Mouse (Mus musculus): Measurements from ENCODE around the gene Arvcf. TPM values are rescaled to one million over a fixed set of nuclear protein-coding genes. Genes with fewer than 3 reads are reported as not detected.

Arvcf gene
- 14.0 and 16.5 TPM in 2 replicates for total RNA-seq (2014; fragmentation: Nextera tagmentation)
- total RNA-seq (2017) = 14.3 and 19.4 TPM in 2 replicates

DNA sequence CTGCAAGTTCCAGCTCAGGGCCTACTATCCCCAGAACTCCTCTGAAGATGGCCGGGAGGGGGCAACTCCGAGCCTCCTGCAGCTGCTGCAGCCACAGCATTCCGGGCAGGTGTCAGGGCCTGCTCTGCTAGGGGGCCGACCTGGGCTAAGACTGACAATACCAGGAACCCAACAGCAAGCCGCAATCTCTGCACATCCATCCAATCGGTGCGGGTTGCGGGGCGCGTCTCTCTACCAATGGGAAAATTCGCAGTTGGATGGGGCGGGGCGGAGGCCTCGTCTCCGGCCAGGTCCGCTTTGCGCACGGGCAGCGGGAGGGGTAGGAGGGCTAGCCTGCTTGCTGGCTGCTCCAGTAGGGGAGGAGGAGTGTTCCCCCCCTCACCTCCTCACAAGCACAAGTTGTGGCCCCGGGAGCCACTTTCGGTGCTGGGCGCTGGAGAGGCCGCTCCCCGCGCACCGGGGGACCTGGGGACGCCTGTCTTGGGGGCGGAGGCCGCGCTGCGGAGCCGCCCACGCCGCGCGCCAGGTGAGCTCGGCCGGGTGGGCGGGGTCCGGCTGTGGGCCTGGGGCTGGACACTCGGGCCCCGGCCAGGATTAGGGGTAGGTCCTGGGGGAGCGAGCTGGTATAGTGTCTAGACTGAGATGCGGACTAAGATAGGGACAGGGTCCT, at the start of gene Arvcf, which contains the start of gene Tango2:
TSS of gene Arvcf (plus strand) at position 252 of the 670 bp plus-strand sequence.
TSS of gene Tango2 (minus strand) at position 173 of the 670 bp plus-strand sequence.
- ATAC-seq (replicated peaks; ENCODE audit: low FRiP score, low TSS enrichment, poor library complexity, severe bottlenecking) = no peak

DNA sequence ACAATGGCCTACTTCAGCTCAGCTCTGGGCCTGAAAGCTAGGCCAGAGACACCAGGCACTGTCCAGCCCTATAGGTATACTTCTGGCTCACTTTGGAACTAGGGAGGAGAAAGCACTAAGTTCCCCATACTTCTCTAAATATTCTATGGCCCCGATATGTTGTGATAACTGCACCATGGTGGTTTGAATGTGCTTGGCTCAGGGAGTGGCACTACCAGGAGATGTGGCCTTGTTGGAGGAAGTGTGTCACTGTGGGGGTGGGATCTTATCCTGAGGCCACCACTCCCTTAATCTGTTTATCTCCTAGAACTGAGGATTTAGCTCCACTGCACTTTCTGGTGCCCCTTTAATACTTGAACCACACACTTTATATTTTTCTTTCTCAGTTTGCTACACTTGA, 39.8 kb upstream of the Arvcf start:
- ATAC-seq (replicated peaks; ENCODE audit: low FRiP score, low TSS enrichment, poor library complexity, severe bottlenecking) = no peak; the same call in 1 of the 2 replicates

DNA sequence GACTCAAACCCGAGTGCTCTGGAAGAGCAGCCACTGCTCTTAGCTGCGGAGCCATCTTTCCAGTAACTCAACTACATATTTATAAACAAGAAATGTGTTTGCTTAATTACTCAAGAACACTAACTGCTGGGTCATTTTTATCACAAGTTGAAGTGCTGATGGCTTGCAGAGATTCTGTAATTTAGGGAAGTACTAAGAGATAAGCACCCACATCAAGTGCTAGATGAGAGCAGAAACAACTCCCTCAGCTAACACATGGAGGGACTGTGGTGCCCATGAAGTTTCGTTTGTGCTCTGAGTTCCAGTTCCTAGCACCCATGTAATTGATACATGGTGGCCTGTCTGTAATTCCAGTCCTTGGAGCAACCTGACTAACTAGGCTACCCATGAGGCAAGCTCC, 29.0 kb upstream of the Arvcf start:
- no peak for ATAC-seq (replicated peaks; ENCODE audit: low FRiP score, low TSS enrichment, poor library complexity, severe bottlenecking)

GRCm38 (mm10) chr16:18321443-18321842, 26.5 kb upstream of the Arvcf start:
- no peak for ATAC-seq (replicated peaks; ENCODE audit: low FRiP score, low TSS enrichment, poor library complexity, severe bottlenecking)

GRCm38 (mm10) chr16:18323460-18323859, 24.5 kb upstream of the Arvcf start:
- ATAC-seq (replicated peaks; ENCODE audit: low FRiP score, low TSS enrichment, poor library complexity, severe bottlenecking) = no peak

DNA sequence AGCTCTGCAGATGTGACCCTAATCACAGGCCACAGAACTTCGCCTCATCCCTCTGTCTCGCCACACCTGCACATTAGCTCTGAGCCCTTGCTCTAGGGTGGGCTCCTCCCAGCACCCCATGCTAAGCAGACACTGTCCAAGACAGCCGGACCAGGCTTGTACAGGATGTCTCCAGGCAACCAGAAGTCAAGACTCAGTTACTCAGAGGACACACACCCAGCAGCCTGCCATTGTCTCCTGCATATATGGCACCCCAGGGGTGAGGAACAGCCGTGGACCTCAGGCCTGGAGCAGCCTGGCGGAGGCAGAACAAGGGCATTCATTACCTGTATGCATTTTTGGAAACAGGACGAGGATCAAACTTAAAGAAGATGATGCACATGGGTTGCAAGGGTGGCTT, 24.0 kb upstream of the Arvcf start:
- no peak for ATAC-seq (replicated peaks; ENCODE audit: low FRiP score, low TSS enrichment, poor library complexity, severe bottlenecking)

GRCm38 (mm10) chr16:18325741-18326140, 22.2 kb upstream of the Arvcf start:
- no peak for ATAC-seq (replicated peaks; ENCODE audit: low FRiP score, low TSS enrichment, poor library complexity, severe bottlenecking)

- ATAC-seq (replicated peaks; ENCODE audit: low FRiP score, low TSS enrichment, poor library complexity, severe bottlenecking) = no peak
These were observed 20.0 kb upstream of the Arvcf start for GRCm38 (mm10) chr16:18327936-18328335.

GRCm38 (mm10) chr16:18328524-18328923, 19.5 kb upstream of the Arvcf start:
- 0 out of 2 replicates have a peak, but pooled peaks have one; percentile 22 for ATAC-seq (replicated peaks; ENCODE audit: low FRiP score, low TSS enrichment, poor library complexity, severe bottlenecking)

- ATAC-seq (replicated peaks; ENCODE audit: low FRiP score, low TSS enrichment, poor library complexity, severe bottlenecking) = 0 out of 2 replicates have a peak, but pooled peaks have one; percentile 14
These were observed 14.0 kb upstream of the Arvcf start for GRCm38 (mm10) chr16:18333976-18334375.

DNA sequence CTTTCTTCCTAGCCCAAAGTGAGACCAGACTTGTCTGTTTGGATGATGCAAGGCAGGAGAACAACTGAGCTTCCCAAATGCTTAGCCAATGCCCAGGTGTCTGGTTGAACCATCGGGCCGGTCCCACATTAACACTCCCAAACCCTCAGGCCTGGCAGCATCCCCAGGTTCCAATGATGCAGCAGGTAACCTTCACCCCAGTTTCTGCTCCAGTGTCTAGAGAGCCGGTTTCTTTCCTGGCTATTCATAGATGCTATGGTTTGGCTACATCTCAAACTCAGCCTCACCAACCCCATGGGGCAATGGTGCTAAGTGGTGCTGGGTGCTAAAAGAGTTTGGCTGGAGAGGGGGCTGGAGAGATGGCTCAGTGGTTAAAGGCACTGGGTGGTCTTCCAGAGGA, 12.0 kb upstream of the Arvcf start:
- no peak for ATAC-seq (replicated peaks; ENCODE audit: low FRiP score, low TSS enrichment, poor library complexity, severe bottlenecking)

GRCm38 (mm10) chr16:18337261-18337660, 10.7 kb upstream of the Arvcf start:
- no peak for ATAC-seq (replicated peaks; ENCODE audit: low FRiP score, low TSS enrichment, poor library complexity, severe bottlenecking)

GRCm38 (mm10) chr16:18339866-18340265, 8.1 kb upstream of the Arvcf start:
- no peak for ATAC-seq (replicated peaks; ENCODE audit: low FRiP score, low TSS enrichment, poor library complexity, severe bottlenecking)

DNA sequence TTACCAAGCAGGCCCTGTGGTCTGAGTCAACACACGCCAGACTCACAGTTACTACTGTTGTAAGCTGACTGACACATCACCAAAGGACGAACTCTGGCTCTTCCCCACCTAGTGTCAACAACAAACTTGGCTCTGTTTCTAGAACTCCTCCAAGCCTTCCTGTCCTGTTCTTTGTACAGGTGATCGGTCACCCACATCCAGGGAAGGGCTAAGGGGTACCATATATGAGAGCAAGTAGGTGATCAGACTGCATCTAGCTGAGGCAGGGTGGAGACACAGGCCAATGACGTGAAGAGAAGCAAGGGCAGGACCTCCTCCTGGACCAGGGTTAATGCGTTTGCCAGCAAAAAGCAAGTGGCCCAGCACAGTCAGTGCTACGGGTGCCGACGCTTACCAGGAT, 6.4 kb upstream of the Arvcf start:
- peak; percentile 25; the same call in 1 of the 2 replicates for ATAC-seq (replicated peaks; ENCODE audit: low FRiP score, low TSS enrichment, poor library complexity, severe bottlenecking)

DNA sequence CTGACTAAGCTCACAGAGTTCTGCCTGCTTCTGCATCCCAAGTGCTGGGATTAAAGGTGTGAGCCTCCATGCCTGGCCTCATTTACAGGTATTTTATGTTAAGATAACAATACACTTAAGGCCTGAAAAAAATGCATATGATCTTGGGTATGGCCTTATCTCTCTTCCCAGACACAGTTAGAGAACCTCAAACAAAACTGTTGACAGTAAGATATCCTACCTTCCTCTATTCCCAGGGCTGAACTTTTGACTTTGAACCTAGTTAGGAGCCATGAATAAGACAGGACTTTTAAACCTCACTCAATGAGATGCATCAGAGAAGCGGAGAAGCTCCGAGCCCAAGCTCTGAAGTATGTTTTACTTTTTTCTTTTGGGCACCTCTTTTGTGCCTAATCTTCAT, 5.9 kb upstream of the Arvcf start:
- peak; percentile 49 for ATAC-seq (replicated peaks; ENCODE audit: low FRiP score, low TSS enrichment, poor library complexity, severe bottlenecking)

GRCm38 (mm10) chr16:18342650-18343570, 5.1 kb upstream of the Arvcf start:
- ATAC-seq (replicated peaks; ENCODE audit: low FRiP score, low TSS enrichment, poor library complexity, severe bottlenecking) = no peak

DNA sequence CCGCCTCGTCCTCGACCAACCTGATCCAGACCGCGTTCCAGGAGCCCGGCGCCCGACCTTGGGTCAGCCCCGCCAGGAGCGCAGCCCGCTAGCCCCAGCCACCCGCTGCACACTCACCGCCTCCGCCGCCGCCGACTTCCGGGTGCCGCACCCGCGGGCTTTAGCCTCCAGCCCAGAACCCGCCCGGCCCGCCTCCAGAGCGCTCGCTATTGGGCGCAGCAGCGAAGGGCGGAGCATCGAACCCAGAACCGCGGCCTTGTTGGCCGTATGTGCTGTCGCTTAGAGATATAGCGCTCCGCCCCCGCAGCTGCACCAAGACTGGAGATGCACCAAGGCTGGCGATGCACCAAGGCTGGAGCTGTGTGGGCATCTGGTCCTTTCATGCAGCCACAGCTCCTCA, 4.2 kb upstream of the Arvcf start:
- ATAC-seq (replicated peaks; ENCODE audit: low FRiP score, low TSS enrichment, poor library complexity, severe bottlenecking) = peak; percentile 82

GRCm38 (mm10) chr16:18345243-18345642, 2.7 kb upstream of the Arvcf start:
- ATAC-seq (replicated peaks; ENCODE audit: low FRiP score, low TSS enrichment, poor library complexity, severe bottlenecking) = peak; percentile 59

DNA sequence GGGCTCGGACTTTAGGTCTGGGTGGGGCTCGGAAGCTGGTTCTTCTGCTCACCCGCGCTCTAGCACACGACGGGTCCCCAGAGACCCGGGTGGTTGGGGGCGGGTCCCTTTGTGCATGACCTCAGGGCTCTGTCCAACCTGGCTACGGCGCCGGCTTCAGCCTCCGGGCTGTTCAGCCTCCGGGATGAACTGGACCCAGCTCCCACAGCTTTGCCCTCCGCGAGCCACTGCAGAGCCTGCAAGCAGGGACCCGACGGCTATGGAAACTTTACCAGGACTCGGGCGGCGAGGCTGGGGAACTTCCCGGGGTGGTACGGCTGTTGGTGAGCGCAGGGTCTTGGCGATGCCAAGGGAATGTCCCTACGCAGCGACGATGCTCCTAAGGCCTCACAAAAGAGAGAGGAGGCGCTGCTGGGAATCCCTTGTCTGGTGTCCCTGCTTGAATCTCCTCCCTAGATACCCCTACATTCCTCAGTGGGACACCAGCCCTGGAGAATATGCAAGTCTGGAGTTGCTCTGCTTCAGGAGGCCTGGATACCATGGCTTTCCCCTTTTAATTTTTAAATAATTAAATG, 706 bp downstream of the Arvcf start:
- ATAC-seq (replicated peaks; ENCODE audit: low FRiP score, low TSS enrichment, poor library complexity, severe bottlenecking) = no peak

GRCm38 (mm10) chr16:18349761-18350325, 1.9 kb downstream of the Arvcf start:
- no peak for ATAC-seq (replicated peaks; ENCODE audit: low FRiP score, low TSS enrichment, poor library complexity, severe bottlenecking)
